Mouse (Mus musculus) cerebellum, adult 2 months (tissue): Measurements from ENCODE around the gene Spata16.

Source experiments
- CTCF ChIP-seq: fragments of 200-500 bp; IDR thresholded peaks from 2 replicates; pipeline ENCODE4 v1.5.1; 2011; ENCODE audit warnings: low read depth, mild to moderate bottlenecking, control low read depth, low read length, moderate library complexity, borderline replicate concordance; ENCODE audit not compliant: insufficient read depth
- POLR2A ChIP-seq: fragments of 200-500 bp; IDR thresholded peaks from 2 replicates; pipeline ENCODE4 v1.6.1; 2011; ENCODE audit warnings: low read length, control low read depth, borderline replicate concordance; ENCODE audit not compliant: insufficient read depth

GRCm38 (mm10) chr3:26819398-26819797 lies 182.0 kb downstream of the Spata16 start:
- TF ChIP-seq POLR2A: no peak
- TF ChIP-seq CTCF: no peak
